Mouse (Mus musculus) NIH3T3 (cell line): Measurements from ENCODE around the gene E130116L18Rik.
"Not testable (repeated sequence)": the region's sequence is repeated elsewhere in the genome, so short reads cannot be mapped to it uniquely, and the experiment has no call there.

ENCODE experiments used
- DNase-seq: peaks from one replicate; pipeline ENCODE4 v3.0.0-alpha.2; 2012; ENCODE audit warnings: low read depth

E130116L18Rik gene

GRCm38 (mm10) chr5:25181004-25181531, 41.9 kb downstream of the E130116L18Rik start, which contains the start of gene Galntl5:
Galntl5 (plus strand) TSS chr5:25181460.
- peak; percentile 50 for DNase-seq

- no peak for DNase-seq
These were observed 42.9 kb downstream of the E130116L18Rik start for GRCm38 (mm10) chr5:25179936-25180488.

GRCm38 (mm10) chr5:25179284-25179683, 43.7 kb downstream of the E130116L18Rik start:
- peak; percentile 17 for DNase-seq

DNA sequence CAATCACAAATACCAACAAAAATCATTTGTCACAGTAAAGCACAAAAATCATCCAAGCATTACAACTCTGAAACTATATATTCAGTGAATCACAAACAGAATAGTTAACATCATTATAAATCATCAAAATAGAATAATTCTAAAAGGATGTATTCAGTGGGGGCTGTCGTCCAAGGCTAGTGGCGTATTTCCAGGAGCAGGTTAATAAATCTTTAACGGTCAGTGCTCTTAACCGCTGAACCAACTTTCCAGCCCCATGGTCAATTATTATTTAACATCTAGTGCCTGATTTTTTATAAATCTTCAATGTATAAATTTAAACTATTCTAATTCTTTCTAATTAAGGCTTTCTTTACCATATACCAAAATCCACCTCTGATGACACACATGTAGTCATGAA, 44.4 kb downstream of the E130116L18Rik start:
- not testable (repeated sequence) for DNase-seq

- not testable (repeated sequence) for DNase-seq
These were observed 45.0 kb downstream of the E130116L18Rik start for GRCm38 (mm10) chr5:25177937-25178336.
